Mouse (Mus musculus): Measurements from ENCODE around the gene Gpr156.
"Not testable (repeated sequence)": the region's sequence is repeated elsewhere in the genome, so short reads cannot be mapped to it uniquely, and the experiment has no call there.

Gpr156 gene

GRCm38 (mm10) chr16:38001766-38002165 lies 85.5 kb downstream of the Gpr156 start:
- DNase-seq (ENCODE audit: low spot score), result no peak

DNA sequence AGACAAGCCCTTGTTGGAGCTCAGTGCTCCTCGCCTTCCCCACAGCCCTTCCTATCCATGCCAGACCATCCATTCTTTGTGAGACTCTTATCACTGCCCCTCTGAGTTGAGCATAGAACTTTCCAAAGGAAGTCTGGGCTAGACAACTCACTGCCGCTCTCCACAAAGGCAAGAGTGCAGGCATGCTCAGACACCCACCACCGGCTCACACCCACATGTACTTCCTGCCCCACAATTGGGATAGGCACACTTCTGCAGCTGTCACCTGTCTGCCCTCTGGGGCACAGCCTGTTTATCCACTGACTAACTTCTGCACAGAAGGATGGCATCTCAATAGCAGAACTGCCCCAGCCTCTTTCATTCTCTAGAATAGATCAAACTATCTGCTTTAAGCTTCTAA lies 86.2 kb downstream of the Gpr156 start:
- no peak for DNase-seq (ENCODE audit: low spot score)

- no peak for DNase-seq (ENCODE audit: low spot score)
Observed at GRCm38 (mm10) chr16:38004486-38005020, 88.3 kb downstream of the Gpr156 start.

DNA sequence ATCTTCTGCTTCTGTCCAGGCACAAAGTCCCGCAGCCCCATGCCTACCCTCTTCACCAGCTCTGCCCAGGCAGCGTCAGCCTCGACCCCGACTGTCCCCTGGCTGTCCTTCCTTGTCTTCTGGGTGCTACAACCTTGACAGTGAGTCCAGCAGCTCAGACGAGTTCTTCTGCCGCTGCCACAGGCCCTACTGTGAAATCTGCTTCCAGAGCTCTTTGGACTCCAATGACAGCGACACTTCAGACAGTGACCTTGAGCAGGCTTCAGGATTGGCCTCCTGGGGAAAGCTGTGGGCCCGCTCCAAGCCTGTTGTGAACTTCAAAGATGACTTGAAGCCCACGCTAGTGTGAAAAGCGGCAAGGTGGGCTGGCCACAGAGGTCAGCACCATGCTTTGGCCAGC lies 89.2 kb downstream of the Gpr156 start:
- no peak for DNase-seq (ENCODE audit: low spot score)

DNA sequence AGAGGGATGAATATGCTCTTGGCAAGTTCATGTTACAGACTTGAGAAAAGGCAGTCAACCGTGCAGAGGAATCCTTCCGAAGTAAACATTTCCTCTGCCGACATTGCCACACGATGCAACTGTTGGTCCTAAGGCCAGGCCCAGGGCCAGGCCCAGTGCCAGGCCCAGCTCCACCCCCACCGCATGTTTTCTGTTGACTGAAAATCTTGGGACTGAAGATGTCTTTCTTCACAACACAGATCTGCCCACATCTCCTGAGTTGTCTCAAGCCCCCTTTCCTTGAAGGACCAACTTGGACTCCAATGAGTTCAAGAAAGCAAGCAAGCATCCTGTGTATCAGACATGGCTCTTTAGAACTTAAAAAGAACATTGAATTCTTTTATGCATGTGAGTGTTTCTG lies 92.1 kb downstream of the Gpr156 start:
- DNase-seq (ENCODE audit: low spot score), result no peak

GRCm38 (mm10) chr16:38009041-38009825 lies 92.9 kb downstream of the Gpr156 start:
- no peak for DNase-seq (ENCODE audit: low spot score)

- no peak for DNase-seq (ENCODE audit: low spot score)
Observed at GRCm38 (mm10) chr16:38011486-38011885, 95.2 kb downstream of the Gpr156 start.

- DNase-seq (ENCODE audit: low spot score), result no peak
Observed at GRCm38 (mm10) chr16:38012382-38012781, 96.1 kb downstream of the Gpr156 start.

DNA sequence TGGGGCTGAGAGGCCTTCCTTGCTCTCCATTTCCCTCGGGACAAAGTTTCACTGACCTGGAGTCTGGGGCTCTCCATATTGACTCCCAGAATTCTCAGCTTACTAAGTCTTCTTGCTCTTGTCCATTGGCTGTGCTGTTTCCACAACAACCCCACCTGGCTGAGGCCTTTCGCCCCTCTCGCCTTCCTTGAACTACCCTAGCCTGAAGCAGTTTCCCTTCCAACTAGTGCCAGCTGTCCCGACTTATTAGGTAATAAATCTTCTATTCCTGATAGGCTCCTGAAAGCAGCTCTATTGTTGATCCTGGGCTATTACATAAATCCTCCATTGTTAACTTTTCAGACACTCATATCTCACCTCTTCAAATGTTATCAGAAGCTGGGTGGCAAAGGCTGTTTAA lies 96.6 kb downstream of the Gpr156 start:
- no peak for DNase-seq (ENCODE audit: low spot score)

DNA sequence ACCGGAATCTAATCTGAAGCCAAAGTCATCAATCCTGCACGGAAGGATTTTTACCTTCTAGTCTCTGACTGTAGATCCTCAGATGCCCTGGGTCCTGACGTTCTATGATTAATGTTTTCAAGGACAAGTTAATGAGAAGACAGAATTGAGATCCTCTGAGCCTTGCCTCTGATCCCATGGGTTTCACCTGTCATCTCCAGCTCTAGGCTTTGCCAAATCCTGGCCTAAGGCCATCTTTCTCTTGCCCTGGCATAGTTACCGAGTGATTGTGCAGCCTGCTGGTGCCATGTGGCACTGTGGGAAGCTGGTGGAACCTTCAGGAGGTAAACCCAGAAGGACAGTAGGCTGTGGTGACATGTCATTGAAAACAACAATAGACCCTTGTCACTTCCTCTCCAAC lies 98.7 kb downstream of the Gpr156 start:
- no peak for DNase-seq (ENCODE audit: low spot score)

DNA sequence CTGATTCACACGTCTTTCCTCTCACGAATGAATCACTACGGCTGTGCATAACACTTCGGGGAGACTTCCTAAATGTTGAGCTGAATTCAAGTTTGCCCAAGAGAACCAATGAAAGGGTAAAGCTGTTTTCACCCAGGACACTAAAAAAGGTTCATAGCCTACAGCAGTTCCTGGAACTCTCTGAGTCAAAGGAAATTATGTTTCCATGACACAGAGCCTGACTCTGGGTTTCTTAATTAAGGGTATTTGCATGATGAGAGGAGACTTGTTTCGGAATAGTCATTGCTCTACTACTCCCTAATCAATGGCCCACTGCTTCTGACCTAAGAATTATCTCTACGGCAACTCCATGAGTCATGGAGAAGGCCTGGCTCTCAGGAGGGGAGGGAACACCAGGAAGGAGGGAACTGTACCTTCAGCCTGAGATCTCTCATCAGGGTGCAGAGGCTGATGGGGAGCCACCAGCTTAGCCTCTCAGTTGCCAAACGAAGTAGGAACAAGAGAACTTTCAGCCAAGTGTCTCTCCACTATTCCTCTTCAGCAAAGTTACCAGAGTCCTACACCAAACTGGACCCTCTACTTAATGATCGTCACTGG lies 100.7 kb downstream of the Gpr156 start:
- DNase-seq (ENCODE audit: low spot score), result no peak

DNA sequence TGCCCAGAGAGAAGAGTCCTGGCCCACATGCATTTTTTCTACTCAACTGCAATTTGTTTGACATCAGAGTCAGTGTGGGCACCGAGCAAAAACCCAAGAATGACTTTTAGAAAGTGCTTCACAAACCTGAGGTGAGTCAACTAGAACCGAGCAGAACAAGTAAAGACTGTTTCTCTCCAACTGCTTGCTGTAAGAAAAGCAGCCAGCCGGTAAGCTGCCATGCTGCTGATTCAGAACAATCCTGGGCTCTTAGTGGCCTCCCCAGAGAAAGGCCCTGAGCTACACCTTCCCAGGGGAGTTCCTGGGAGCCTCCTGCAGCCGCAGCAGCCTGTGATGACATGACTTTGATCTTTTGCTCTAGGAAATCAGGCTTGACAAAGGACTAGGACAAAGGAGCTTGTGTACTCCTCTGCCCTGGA lies 101.7 kb downstream of the Gpr156 start:
- DNase-seq (ENCODE audit: low spot score), result no peak

DNA sequence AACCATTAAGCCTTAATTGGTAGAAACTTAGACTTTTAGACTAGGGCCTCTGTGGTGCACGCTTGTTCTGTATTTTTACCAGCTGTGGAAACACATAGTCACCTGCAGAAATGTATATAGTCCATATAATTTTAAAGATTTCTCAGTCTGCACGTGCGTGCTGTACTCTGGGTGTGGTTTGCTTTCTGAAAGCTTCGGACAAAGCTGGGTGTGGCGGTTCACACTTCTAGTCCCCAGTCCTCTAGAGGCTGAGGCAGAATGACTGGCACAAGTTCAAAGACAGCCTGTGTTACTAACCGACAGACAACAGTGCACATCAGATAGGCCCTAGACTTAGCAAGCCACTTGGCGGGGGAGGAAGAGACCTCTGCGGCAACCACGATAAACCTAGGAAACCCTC lies 116.3 kb downstream of the Gpr156 start:
- no peak for DNase-seq (ENCODE audit: low spot score)

GRCm38 (mm10) chr16:38033071-38033470 lies 116.8 kb downstream of the Gpr156 start:
- DNase-seq (ENCODE audit: low spot score), result no peak

DNA sequence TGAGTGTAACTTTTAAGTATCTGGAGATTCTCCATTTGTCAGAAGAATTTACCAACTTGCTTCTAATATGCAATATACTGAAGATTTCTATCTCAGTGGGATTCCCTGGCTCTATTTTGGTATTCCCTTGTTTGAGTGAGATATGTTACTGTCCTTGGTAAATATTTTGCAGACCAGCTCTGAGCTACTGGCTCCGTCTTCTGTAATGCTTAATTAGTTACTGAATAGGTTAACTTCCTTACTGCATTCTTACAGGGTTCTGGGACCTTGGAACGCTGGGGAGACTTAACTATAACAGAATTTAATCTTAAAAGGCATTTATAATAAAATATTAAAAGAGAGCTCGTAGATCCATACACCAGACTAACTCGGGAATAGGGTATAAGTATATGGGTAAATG lies 121.8 kb downstream of the Gpr156 start:
- DNase-seq (ENCODE audit: low spot score), result not testable (repeated sequence)

GRCm38 (mm10) chr16:38042160-38042559 lies 125.9 kb downstream of the Gpr156 start:
- no peak for DNase-seq (ENCODE audit: low spot score)

DNA sequence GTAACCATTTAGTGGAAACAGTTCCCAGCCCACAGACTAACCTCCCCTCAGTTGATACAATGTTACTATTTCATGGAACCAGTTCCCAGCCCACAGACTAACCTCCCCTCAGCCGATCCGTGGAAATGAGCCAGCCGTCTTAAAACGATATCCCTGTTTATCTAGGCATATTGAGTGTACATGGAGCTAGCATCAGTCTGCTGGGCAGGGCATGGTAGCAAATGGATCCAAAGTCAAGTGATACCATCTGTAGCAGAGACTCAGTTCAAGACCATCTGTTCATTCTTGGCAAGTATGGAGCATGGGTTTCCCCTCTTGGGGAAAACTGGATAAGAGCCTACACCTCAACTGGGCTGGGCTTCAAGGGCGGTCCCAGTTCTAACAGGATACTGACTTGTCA lies 128.3 kb downstream of the Gpr156 start:
- DNase-seq (ENCODE audit: low spot score), result no peak

- peak; percentile 4 for DNase-seq (ENCODE audit: low spot score)
Observed at GRCm38 (mm10) chr16:38047781-38048558, 131.7 kb downstream of the Gpr156 start.

All from left cerebral cortex, adult 11 months (tissue).